Mouse (Mus musculus) stomach, postnatal 0 days (tissue): ENCODE data around the gene Kcnh6. TPM values are rescaled to one million over a fixed set of nuclear protein-coding genes. Genes with fewer than 3 reads are reported as not detected.

Experiments used
- ATAC-seq: fragments of 200-750 bp; cut with Nextera tagmentation; 2 replicates; pipeline ENCODE4 v1.8.0; 2017; ENCODE audit not compliant: low FRiP score, low TSS enrichment
- DNase-seq: peaks from one replicate; pipeline ENCODE4 v3.0.0-alpha.2; 2016; ENCODE audit warnings: low spot score
- H3K27ac ChIP-seq: fragments of 300-500 bp; sonication (generic); replicated peaks from 2 replicates; pipeline ENCODE4 v1.5.1; 2014; ENCODE audit warnings: mild to moderate bottlenecking, control low read depth
- H3K27me3 ChIP-seq: fragments of 300-500 bp; sonication (generic); 2 replicates; pipeline ENCODE4 v1.6.1; 2014; ENCODE audit warnings: low read length; ENCODE audit not compliant: control insufficient read depth, insufficient read depth
- H3K36me3 ChIP-seq: fragments of 300-500 bp; sonication (generic); 2 replicates; pipeline ENCODE4 v1.6.1; 2014; ENCODE audit warnings: low read length, mixed read lengths; ENCODE audit not compliant: control insufficient read depth, insufficient read depth
- H3K4me1 ChIP-seq: fragments of 300-500 bp; sonication (generic); replicated peaks from 2 replicates; pipeline ENCODE4 v1.6.1; 2014; ENCODE audit warnings: antibody characterized with exemption; ENCODE audit not compliant: control insufficient read depth, insufficient read depth
- H3K4me2 ChIP-seq: fragments of 300-500 bp; sonication (generic); replicated peaks from 2 replicates; pipeline ENCODE4 v1.6.1; 2014; ENCODE audit warnings: low read depth, mild to moderate bottlenecking, control low read depth, moderate library complexity
- H3K4me3 ChIP-seq: fragments of 300-500 bp; sonication (generic); 2 replicates; pipeline ENCODE4 v1.5.1; 2014; ENCODE audit warnings: low read depth, low read length, control low read depth
- H3K9ac ChIP-seq: fragments of 300-500 bp; sonication (generic); 2 replicates; pipeline ENCODE4 v1.6.1; 2014; ENCODE audit warnings: mild to moderate bottlenecking, low read length, control low read depth, mixed read lengths
- H3K9me3 ChIP-seq: fragments of 300-500 bp; sonication (generic); 2 replicates; pipeline ENCODE4 v1.6.1; 2016; ENCODE audit warnings: low read length; ENCODE audit not compliant: control insufficient read depth
- CTCF ChIP-seq: IDR thresholded peaks from 2 replicates; pipeline ENCODE4 v1.5.1; 2016; ENCODE audit warnings: antibody characterized with exemption, low read depth, mild to moderate bottlenecking, moderate library complexity
- EP300 ChIP-seq: optimal IDR thresholded peaks from 2 replicates; pipeline ENCODE3; 2016; ENCODE audit warnings: antibody characterized with exemption
- WGBS: fragments of 180-500 bp; shearing (Covaris S2); extraction: QIAGEN DNeasy Blood & Tissue Kit; methylation state at CpG from one replicate; pipeline ENCODE4 v1.1.7; 2014; 5-methylcytosine and 5-hydroxymethylcytosine counted together
- polyA plus RNA-seq: library from polyadenylated mRNA; unstranded; fragments of >200 nt; fragmentation: Nextera tagmentation; extraction: Ambion mirVana; gene quantifications from 2 replicates; pipeline ENCODE4 v1.2.1, GENCODE M21; 2015

The Kcnh6 gene
- polyA plus RNA-seq, 1 experiment from 2014 or later, result 0.55 TPM

DNA sequence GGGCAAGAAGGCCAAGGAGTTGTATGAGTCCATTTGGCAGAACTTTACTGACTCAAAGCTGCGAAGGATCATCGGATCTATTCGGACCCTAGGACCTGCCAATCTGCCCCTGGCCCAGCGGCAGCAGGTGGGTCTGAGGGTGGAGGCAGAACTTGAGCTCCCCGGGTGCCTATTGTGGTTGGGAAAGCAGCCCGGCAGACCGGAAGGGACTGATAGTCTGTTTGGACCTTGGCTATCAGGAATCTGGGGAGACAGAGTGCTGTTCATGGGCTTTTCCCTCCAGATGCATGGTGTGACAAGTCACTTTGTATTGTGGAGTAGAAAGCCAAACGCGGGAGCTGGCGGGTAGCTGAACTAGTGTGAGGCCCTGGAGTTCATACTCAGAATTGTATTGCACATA lies 39.0 kb upstream of the Kcnh6 start:
- Histone ChIP-seq H3K36me3 (no peaks in the 10 kb centered on the region), H3K9ac (no peak overlapping the region), H3K4me1 (no peaks in the 10 kb centered on the region), H3K27me3 (peaks cover 5% of the 10 kb centered on the region; the same call in 1 of the 2 replicates), H3K9me3 (no peaks in the 10 kb centered on the region), H3K4me2 (no peak overlapping the region), H3K4me3 (no peak overlapping the region), H3K27ac (no peak overlapping the region)
- 54% methylated on average over 10 of the region's 10 CpGs for WGBS
- no peak for TF ChIP-seq CTCF
- no peak for TF ChIP-seq EP300
- ATAC-seq, result no peak
- DNase-seq, result no peak

DNA sequence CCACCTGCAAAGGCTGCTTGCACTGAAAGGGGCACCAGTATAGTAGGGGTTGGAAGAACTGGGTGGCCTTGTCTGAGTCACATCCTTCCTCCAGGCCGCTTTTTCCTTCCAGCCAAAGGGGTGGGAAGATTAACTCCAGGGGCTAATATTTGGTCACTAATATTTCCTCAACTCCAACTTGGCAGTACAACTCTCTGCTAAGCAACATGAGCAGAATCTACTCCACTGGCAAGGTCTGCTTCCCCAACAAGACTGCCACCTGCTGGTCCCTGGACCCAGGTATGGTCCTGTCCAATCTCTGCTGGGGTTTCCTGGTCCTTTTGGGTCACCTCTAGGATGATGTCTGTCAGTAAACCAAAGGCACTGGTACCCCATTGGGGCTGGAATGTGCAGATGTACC lies 38.4 kb upstream of the Kcnh6 start:
- peak; percentile 82 for TF ChIP-seq CTCF
- TF ChIP-seq EP300, result no peak
- Histone ChIP-seq H3K4me3 (no peak overlapping the region), H3K36me3 (no peaks in the 10 kb centered on the region), H3K9ac (no peak overlapping the region), H3K27ac (no peak overlapping the region), H3K9me3 (no peaks in the 10 kb centered on the region), H3K4me2 (no peak overlapping the region), H3K27me3 (peaks cover 5% of the 10 kb centered on the region; the same call in 1 of the 2 replicates), H3K4me1 (no peaks in the 10 kb centered on the region)
- ATAC-seq, result peak; percentile 66
- 52% methylated on average over 1 of the region's 1 CpGs for WGBS
- DNase-seq, result peak; percentile 76

DNA sequence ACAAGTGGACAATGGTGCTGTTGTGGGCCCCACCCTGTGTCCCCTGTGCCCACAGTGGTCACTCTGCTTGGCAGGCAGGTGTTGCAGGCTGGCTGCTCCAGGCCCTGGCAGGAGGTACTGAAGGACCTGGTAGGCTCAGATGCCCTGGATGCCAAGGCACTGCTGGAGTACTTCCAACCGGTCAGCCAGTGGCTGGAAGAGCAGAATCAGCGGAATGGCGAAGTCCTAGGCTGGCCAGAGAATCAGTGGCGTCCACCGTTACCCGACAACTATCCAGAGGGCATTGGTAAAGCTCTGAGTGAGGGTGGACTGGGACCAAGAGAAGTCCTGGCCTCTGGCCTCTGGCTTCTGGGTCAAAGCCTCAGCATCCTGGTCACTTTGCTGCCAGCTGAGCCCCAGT lies 33.3 kb upstream of the Kcnh6 start:
- no peak for TF ChIP-seq EP300
- TF ChIP-seq CTCF, result no peak

DNA sequence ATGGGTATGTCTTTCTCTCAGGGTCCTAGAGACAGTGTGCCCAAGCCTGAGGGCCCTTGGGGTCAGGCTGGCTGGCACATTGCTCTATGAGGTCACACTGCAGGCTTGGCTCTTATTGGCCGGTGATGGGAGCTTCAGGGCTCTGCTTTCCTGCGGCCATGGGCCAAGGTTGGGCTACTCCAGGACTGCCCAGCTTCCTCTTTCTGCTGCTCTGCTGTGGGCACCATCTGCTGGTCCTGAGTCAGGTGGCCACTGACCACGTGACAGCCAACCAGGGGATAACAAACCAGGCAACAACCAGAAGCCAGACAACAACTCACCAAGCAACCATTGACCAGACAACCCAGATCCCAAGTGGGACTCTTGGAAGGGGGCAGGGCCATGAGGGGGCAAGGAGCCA lies 32.9 kb upstream of the Kcnh6 start:
- no peak for ATAC-seq
- Histone ChIP-seq H3K4me1 (no peaks in the 10 kb centered on the region), H3K4me2 (no peak overlapping the region), H3K4me3 (no peak overlapping the region), H3K27ac (no peak overlapping the region), H3K9ac (no peak overlapping the region), H3K36me3 (no peaks in the 10 kb centered on the region), H3K9me3 (no peaks in the 10 kb centered on the region), H3K27me3 (no peaks in the 10 kb centered on the region)
- 74% methylated on average over 3 of the region's 3 CpGs for WGBS
- TF ChIP-seq EP300 (no peak), CTCF (no peak)
- DNase-seq, result no peak

More for the DNA sequence above, 33.3 kb upstream of the Kcnh6 start:
- H3K4me2 ChIP-seq, result no peak overlapping the region
- H3K9ac ChIP-seq, result no peak overlapping the region
- no peaks in the 10 kb centered on the region for H3K27me3 ChIP-seq
- H3K27ac ChIP-seq, result no peak overlapping the region
- no peak overlapping the region for H3K4me3 ChIP-seq
- ATAC-seq, result no peak
- DNase-seq, result no peak
- WGBS, result 89% methylated on average over 6 of the region's 6 CpGs
- no peaks in the 10 kb centered on the region for H3K9me3 ChIP-seq
- H3K36me3 ChIP-seq, result no peaks in the 10 kb centered on the region
- no peaks in the 10 kb centered on the region for H3K4me1 ChIP-seq

DNA sequence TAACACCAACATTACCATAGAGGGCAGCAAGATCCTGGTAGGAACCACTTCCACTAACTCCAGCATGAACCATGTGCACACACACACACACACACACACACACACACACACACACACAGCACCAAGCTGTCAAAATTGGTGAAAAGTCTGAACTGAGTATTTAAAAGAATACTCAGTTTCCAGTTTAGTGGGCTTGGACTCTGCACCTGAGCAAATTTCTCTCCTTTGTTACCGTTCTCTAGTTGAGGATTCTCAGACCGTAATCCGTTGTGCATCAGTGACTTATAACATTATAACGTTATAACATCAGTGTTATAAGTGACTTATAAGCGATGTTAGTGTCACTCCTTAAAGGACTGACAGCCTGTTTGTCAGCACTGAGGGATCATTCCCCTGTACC lies 32.3 kb upstream of the Kcnh6 start:
- no peaks in the 10 kb centered on the region for H3K9me3 ChIP-seq
- H3K4me2 ChIP-seq, result no peak overlapping the region

DNA sequence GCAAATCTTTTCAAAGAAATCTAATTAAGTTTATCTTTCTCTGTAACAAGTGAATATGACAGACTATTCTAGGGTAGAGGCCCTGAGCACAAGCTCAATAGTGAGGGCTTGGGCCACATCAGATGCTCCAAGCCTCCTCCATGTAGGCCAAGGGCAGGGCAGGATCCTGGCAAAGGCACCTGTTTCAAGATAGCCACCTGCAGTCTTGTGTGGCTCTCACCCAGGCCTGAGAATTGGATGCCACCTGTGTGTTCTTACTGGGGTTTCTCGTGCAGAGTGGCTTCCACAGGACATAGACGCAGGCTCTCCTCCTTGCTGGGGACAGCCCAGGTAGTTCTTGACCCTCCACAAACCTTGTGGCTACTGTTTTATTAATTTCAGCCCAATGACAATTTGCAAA lies 29.7 kb upstream of the Kcnh6 start:
- 80% methylated on average over 2 of the region's 2 CpGs for WGBS

More for the DNA sequence above, 32.3 kb upstream of the Kcnh6 start:
- H3K27me3 ChIP-seq, result no peaks in the 10 kb centered on the region
- ATAC-seq (no peak), DNase-seq (no peak)
- H3K27ac ChIP-seq, result no peak overlapping the region
- TF ChIP-seq CTCF (no peak), EP300 (no peak)
- WGBS, result 88% methylated on average over 5 of the region's 5 CpGs
- no peaks in the 10 kb centered on the region for H3K4me1 ChIP-seq
- H3K4me3 ChIP-seq, result no peak overlapping the region
- no peak overlapping the region for H3K9ac ChIP-seq
- no peaks in the 10 kb centered on the region for H3K36me3 ChIP-seq

More for the DNA sequence above, 29.7 kb upstream of the Kcnh6 start:
- H3K27ac ChIP-seq, result no peak overlapping the region
- no peak overlapping the region for H3K4me3 ChIP-seq
- DNase-seq, result no peak
- H3K4me1 ChIP-seq, result no peaks in the 10 kb centered on the region
- no peaks in the 10 kb centered on the region for H3K36me3 ChIP-seq
- TF ChIP-seq CTCF (no peak), EP300 (no peak)
- ATAC-seq, result no peak
- no peak overlapping the region for H3K4me2 ChIP-seq
- H3K9me3 ChIP-seq, result no peaks in the 10 kb centered on the region
- no peak overlapping the region for H3K9ac ChIP-seq
- H3K27me3 ChIP-seq, result no peaks in the 10 kb centered on the region
